Mouse (Mus musculus): ENCODE data around the gene Grk2.

GRCm38 (mm10) chr19:4299126-4299525, 6.9 kb downstream of the Grk2 start:
- TF ChIP-seq CTCF (IDR thresholded peaks at IDR 0.05; ENCODE audit: low read depth) (no peak), EP300 (IDR thresholded peaks at IDR 0.05; ENCODE audit: low read depth) (no peak)

All from liver, postnatal 0 days (tissue).